25 mouse cellular contexts compared by ENCODE assay signal in the genomic region with DNA sequence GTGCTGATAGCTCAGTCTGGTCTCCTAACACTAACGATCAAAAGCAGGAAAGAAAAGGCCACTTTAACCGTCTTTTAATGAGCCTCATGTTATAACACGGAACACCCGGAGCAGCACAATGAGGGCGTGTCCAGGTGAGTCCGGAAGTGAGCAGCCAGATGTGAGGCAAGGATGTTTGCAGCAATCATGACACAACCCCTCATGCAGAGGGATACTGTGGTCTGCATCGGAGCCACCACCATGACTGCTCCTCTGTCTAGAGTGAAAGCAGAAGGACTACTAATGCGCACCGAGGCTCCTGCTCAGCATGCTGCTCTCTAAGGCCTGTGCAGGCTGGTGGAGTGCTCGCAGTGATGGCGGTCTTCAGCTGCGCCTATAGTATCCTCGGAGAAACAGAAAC. TPM values are rescaled to one million over a fixed set of nuclear protein-coding genes. Genes with fewer than 3 reads are reported as not detected.
DNase-seq lines count a peak whose midpoint lies in the region; ATAC-seq and TF ChIP-seq lines count a peak whose summit lies in the region.
"Had no signal": no experiment of that assay in that cellular context is flagged by ENCODE, and none has a peak within 500 bp of the region (broad histone marks: within the 10 kb centered on the region; RNA-seq: fewer than 3 reads in every experiment).

No protein-coding gene starts in this region.

- no peaks in the 10 kb centered on the region for H3K27me3 ChIP-seq in liver, embryonic 15.5 days
- H3K27me3 ChIP-seq: forebrain, embryonic 13.5 days; hindbrain, embryonic 13.5 days had no signal

- no peak for TF ChIP-seq CTCF in bone marrow, adult 2 months (IDR thresholded peaks at IDR 0.05; ENCODE audit: control insufficient read depth, insufficient read depth, low read length)

- peak overlapping the region; percentile 45; the same call in 1 of the 2 replicates for H3K27ac ChIP-seq in liver, embryonic 15.5 days (replicated peaks)
- H3K27ac ChIP-seq in bone marrow, adult 2 months (ENCODE audit: control insufficient read depth, insufficient read depth, low read depth, low read length, poor library complexity): peak overlapping the region; percentile 70
- H3K27ac ChIP-seq: forebrain, embryonic 10.5 days; forebrain, embryonic 13.5 days; hindbrain, embryonic 10.5 days; hindbrain, embryonic 13.5 days had no signal

- H3K4me2 ChIP-seq in liver, embryonic 15.5 days: no peak overlapping the region
- H3K4me2 ChIP-seq: forebrain, embryonic 13.5 days; heart, embryonic 11.5 days; hindbrain, embryonic 13.5 days had no signal

- no peak for ATAC-seq in liver, embryonic 15.5 days (ENCODE audit: insufficient read depth)
- peak; percentile 55 for ATAC-seq in megakaryocyte progenitor cell, adult 5-6 weeks (replicated peaks; ENCODE audit: poor library complexity)
- ATAC-seq: activated CD4-positive, CD25-positive, alpha-beta regulatory T cell, adult 4 months; forebrain, embryonic 13.5 days; forebrain, embryonic 16.5 days; hindbrain, embryonic 16.5 days; inflammation-experienced regulatory T-cells, adult 6 months had no signal

- H3K9me3 ChIP-seq in liver, embryonic 15.5 days (replicated peaks): no peaks in the 10 kb centered on the region; the same call in 1 of the 2 replicates
- H3K9me3 ChIP-seq: forebrain, embryonic 13.5 days; hindbrain, embryonic 10.5 days; hindbrain, embryonic 13.5 days had no signal

- no peaks in the 10 kb centered on the region for H3K36me3 ChIP-seq in liver, embryonic 15.5 days (replicated peaks)

- WGBS in liver, embryonic 15.5 days (ENCODE audit: insufficient replicate concordance): 77% methylated on average over 13 of the region's 13 CpGs
- WGBS in bone marrow, adult 2 months: 43% methylated on average over 13 of the region's 13 CpGs

- H3K4me1 ChIP-seq in liver, embryonic 15.5 days (replicated peaks): peaks cover 28% of the 10 kb centered on the region
- H3K4me1 ChIP-seq in bone marrow, adult 2 months (ENCODE audit: control insufficient read depth, insufficient read depth, low read length): peaks cover 6% of the 10 kb centered on the region

- no peak for DNase-seq in liver
- DNase-seq in induced T-regulatory cell, adult 2 months (ENCODE audit: low read depth): peak; percentile 43
- no peak for DNase-seq in heart, postnatal 4 days
- DNase-seq in left cerebral cortex, adult 9 months (ENCODE audit: low spot score in 2 of 2): no peak
- DNase-seq: adrenal gland, postnatal 10 days; adrenal gland, postnatal 36 days; B cell, adult 2 months; cerebellum, adult 11-12 months; cerebellum, adult 9-10 months; cerebellum, postnatal 14 days; gastrocnemius, postnatal 10 days; gastrocnemius, postnatal 36 days; heart, adult 11 months had no signal

- no peak overlapping the region for H3K9ac ChIP-seq in liver, embryonic 15.5 days
- H3K9ac ChIP-seq: forebrain, embryonic 13.5 days; hindbrain, embryonic 13.5 days had no signal

- no peak overlapping the region for H3K4me3 ChIP-seq in liver, embryonic 15.5 days (replicated peaks)
- peak overlapping the region; percentile 42 for H3K4me3 ChIP-seq in bone marrow, adult 2 months (replicated peaks; ENCODE audit: control insufficient read depth, low read depth, low read length)
- H3K4me3 ChIP-seq: forebrain, embryonic 10.5 days; forebrain, embryonic 13.5 days; hindbrain, embryonic 10.5 days; hindbrain, embryonic 13.5 days had no signal

- TF ChIP-seq POLR2A in bone marrow, adult 2 months (IDR thresholded peaks at IDR 0.05; ENCODE audit: borderline replicate concordance, control insufficient read depth, low read depth, low read length): no peak

RNA-seq across cellular contexts. Expression of gene Cep19, which starts 2.7 kb away (rescaled TPM):
- polyA plus RNA-seq in liver, embryonic 15.5 days (2015; fragmentation: Nextera tagmentation; extraction: Ambion mirVana): 4.7 and 5.5 TPM in 2 replicates
- polyA plus RNA-seq in bone marrow, adult 2 months (2011; ENCODE audit: insufficient read depth, insufficient read length, low replicate concordance, missing spikeins): 4.5 and 11.3 TPM in 2 replicates
- 18.0 and 22.8 TPM in 2 replicates for total RNA-seq in megakaryocyte progenitor cell, adult 5-6 weeks (2015)
- total RNA-seq in megakaryocyte progenitor cell, adult 5-6 weeks (2017): 29.0 and 30.7 TPM in 2 replicates
- 1 to 10 TPM; 9.8 to 9.9 TPM for total RNA-seq in heart, postnatal 4 days (2021)

RNA-seq across cellular contexts. Expression of gene Pigx, which starts 2.8 kb away (rescaled TPM):
- polyA plus RNA-seq in liver, embryonic 15.5 days (2015; fragmentation: Nextera tagmentation; extraction: Ambion mirVana): 27.8 and 31.5 TPM in 2 replicates
- polyA plus RNA-seq in bone marrow, adult 2 months (2011; ENCODE audit: insufficient read depth, insufficient read length, low replicate concordance, missing spikeins): 11.1 and 35.7 TPM in 2 replicates
- 95.8 and 106 TPM in 2 replicates for total RNA-seq in megakaryocyte progenitor cell, adult 5-6 weeks (2015)
- total RNA-seq in megakaryocyte progenitor cell, adult 5-6 weeks (2017): 49.1 and 57.9 TPM in 2 replicates
- total RNA-seq in heart, postnatal 4 days (2021): 10 to 100 TPM; 26.2 to 29.6 TPM

RNA-seq across cellular contexts. Expression of gene Pak2, which starts 23.2 kb away (rescaled TPM):
- polyA plus RNA-seq in liver, embryonic 15.5 days (2015; fragmentation: Nextera tagmentation; extraction: Ambion mirVana): 9.5 and 9.7 TPM in 2 replicates
- 12.7 and 25.2 TPM in 2 replicates for polyA plus RNA-seq in bone marrow, adult 2 months (2011; ENCODE audit: insufficient read depth, insufficient read length, low replicate concordance, missing spikeins)
- 60.6 and 61.9 TPM in 2 replicates for total RNA-seq in megakaryocyte progenitor cell, adult 5-6 weeks (2015)
- 52.4 and 58.2 TPM in 2 replicates for total RNA-seq in megakaryocyte progenitor cell, adult 5-6 weeks (2017)
- total RNA-seq in heart, postnatal 4 days (2021): 10 to 100 TPM; 45.7 to 46.8 TPM
